Mouse (Mus musculus): ENCODE data around the gene Lrrc10b.

Lrrc10b gene

GRCm38 (mm10) chr19:10444685-10445369, 12.4 kb downstream of the Lrrc10b start:
- in situ Hi-C loops (cut with MboI, MseI), result no loop called here

DNA sequence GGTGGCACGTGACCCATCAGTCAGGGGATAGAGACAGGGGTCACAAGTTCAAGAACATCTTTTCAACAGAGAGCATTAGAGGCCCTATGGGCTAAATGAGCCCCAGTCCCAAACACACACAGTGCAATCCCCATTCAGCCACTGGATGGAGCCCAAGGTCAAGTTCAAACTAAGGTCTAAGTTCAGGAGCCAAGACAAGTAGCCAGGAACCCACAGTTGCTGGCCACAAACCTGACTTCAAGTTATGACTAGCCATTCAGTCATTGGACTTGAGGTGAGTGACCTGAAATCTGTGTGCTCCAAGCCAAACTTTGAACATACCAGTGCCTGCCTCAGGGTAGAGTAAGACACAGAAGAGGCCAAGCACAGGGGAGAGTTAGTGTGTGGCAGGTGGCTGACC, 19.8 kb downstream of the Lrrc10b start:
- in situ Hi-C loops (cut with MboI, MseI), result no loop called here

DNA sequence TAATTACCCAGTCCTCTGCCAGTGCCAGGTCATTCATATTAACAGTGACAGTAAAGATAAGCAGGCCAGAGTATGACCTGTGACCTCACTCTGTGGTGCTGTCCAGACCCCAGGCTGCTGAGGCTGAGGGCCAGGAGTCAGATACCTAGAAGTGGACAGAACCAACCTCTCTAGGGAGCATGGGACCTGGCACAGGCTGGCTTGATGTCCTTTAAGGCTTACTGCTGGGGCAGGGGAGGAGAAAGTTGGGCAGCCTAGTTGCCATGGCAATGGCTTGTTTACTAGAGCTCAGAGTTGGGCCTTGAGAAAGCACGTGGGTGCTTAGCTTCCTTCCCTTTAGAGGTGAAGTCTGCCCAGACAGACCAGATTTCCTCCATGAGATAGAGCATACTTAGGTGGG, 20.5 kb downstream of the Lrrc10b start:
- in situ Hi-C loops (cut with MboI, MseI), result no loop called here

- in situ Hi-C loops (cut with MboI, MseI), result no loop called here
These were observed 21.4 kb downstream of the Lrrc10b start for GRCm38 (mm10) chr19:10435908-10436307.

DNA sequence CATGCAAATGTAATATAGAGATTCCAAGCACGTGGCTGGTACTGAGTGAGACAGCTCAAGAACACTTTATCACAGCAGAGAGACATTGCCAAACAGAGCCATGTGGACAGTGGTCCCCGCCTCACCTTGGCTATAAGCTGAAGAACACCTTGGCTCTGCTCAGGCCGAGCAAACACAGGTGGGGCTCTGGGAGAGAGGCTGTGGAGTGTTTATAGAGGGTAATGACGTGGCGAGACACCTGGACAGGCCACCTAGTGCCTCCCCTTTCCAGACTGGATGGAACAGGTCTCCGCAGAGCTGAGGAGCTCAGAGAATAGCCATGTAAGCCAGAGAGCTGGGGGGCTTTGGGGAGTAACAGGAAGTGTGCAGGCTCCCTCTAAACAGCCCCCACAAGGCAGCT, 22.3 kb downstream of the Lrrc10b start:
- in situ Hi-C loops (cut with MboI, MseI), result loop anchor here (5.0 kb wide), 1 partner anchor 93 kb away; no protein-coding TSS in a partner anchor

DNA sequence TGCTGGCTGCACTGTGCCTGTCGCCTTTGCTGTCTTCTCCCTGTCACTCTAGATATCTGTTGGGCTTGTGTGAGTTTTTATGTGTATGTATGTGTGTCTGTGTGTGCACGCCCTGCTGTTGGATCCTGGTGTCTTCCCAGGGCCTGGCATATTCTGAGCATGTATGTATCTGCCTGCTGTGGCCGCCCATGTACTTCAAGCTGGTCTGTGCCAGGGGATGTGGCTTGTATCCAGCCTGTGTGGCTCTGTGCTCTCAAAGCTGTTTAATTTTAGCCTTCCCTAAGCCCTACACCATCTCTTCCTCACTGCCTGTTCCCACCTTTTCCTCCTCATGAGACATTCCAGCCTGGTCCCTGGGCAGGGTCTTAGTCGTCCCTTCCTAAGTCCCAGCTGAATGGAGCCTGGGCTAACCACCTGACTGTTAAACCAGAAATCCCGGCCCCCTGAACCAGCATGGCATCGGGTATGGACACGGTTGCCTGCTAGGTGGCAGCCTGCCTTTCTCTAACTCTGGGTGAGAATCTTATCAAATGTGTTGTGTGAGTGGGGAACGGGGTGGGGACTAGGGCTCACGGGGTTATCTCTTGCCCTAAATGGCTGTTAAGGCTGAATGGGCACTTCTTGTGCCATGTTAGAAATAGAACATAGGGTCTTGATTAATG, 23.3 kb downstream of the Lrrc10b start:
- in situ Hi-C loops (cut with MboI, MseI), result loop anchor here (5.0 kb wide), 1 partner anchor 92 kb away; no protein-coding TSS in a partner anchor

DNA sequence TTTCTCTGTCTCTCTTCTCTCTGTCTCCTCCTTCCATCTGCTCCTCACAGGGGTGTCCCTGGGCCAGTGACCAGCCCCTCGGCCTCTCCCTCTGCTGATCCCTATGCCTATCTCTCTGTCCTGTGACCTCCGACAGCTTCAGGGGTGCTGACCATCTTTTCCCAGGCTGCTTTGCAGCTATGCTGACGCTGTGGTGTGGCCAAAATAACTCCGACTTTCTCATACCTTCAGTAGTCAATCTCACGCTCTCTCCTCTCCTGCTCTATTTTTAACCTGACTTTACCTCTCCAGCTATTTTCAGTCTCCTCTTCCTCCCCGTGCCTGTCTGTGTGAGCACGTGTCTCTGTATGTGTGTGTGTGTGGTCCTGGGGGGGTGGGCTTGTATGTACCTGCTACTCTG, 24.0 kb downstream of the Lrrc10b start:
- in situ Hi-C loops (cut with MboI, MseI), result loop anchor here (5.0 kb wide), 1 partner anchor 91 kb away; no protein-coding TSS in a partner anchor

- in situ Hi-C loops (cut with MboI, MseI), result loop anchor here (5.0 kb wide), 1 partner anchor 90 kb away; no protein-coding TSS in a partner anchor
These were observed 25.4 kb downstream of the Lrrc10b start for GRCm38 (mm10) chr19:10431841-10432240.

- in situ Hi-C loops (cut with MboI, MseI), result loop anchor here (5.0 kb wide), 1 partner anchor 89 kb away; no protein-coding TSS in a partner anchor
These were observed 25.9 kb downstream of the Lrrc10b start for GRCm38 (mm10) chr19:10431410-10431809.

GRCm38 (mm10) chr19:10429371-10429770, 27.9 kb downstream of the Lrrc10b start:
- in situ Hi-C loops (cut with MboI, MseI), result loop anchor here (10.0 kb wide), 1 partner anchor 1245 kb away; no protein-coding TSS in a partner anchor

DNA sequence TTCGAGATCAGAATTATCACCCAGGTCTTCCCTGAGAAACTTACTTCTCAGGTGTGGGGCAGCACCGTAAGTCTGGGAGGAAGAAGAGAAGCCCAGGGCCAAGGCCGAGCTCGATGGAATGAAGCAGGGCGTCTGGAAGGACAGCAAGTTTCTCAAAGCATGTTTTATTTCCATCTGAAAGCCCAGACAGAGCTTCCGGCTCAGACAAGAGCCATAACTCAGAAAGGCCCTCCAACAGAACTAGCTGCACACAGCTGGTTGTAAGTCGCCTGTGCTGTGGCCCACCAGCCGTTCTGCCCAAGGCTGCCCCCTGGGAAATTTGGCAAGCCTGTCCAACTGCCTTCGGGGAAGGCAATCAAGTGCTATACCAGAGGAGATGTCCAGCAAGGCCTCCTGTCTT, 29.8 kb downstream of the Lrrc10b start:
- in situ Hi-C loops (cut with MboI, MseI), result loop anchor here (10.0 kb wide), 1 partner anchor 1243 kb away; no protein-coding TSS in a partner anchor

DNA sequence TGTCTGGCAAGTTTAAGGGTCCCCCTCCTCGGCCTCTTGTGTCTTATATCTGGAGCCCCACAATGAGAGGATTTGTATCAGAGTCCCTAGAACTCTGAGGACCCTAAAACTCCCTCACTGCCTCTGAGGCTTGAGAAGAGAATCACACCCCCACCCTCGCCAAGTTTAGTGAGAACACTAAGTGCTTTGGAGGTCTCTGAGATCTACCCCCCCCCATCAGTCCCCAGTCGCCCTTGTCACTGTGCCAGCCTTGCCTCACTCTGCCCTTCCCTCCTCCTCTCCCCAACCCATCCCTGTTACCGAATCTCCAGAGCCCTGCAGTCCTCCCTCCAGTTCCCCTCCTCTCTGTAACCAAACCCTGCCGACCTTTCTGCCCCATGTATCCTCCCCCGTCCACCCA, 30.5 kb downstream of the Lrrc10b start:
- in situ Hi-C loops (cut with MboI, MseI), result loop anchor here (10.0 kb wide), 1 partner anchor 1242 kb away; no protein-coding TSS in a partner anchor

DNA sequence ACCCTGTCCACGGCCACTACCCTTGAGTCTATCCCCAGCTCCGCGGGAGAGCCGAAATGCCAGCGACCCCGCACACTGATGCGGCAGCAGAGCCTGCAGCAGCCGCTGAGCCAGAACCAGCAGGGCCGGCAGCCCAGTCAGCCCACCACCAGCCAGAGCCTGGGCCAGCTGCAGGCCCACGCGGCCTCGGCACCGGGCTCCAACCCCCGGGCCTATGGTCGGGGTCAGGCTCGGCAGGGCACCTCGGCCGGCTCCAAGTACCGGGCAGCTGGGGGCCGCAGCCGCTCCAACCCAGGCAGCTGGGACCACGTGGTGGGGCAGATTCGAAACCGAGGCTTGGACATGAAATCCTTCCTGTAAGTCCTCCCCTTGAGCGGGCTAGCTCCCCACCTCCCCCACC, 31.0 kb downstream of the Lrrc10b start:
- in situ Hi-C loops (cut with MboI, MseI), result loop anchor here (10.0 kb wide), 1 partner anchor 1242 kb away; no protein-coding TSS in a partner anchor

- in situ Hi-C loops (cut with MboI, MseI), result loop anchor here (10.0 kb wide), 1 partner anchor 1241 kb away; no protein-coding TSS in a partner anchor
These were observed 31.6 kb downstream of the Lrrc10b start for GRCm38 (mm10) chr19:10425484-10426270.

DNA sequence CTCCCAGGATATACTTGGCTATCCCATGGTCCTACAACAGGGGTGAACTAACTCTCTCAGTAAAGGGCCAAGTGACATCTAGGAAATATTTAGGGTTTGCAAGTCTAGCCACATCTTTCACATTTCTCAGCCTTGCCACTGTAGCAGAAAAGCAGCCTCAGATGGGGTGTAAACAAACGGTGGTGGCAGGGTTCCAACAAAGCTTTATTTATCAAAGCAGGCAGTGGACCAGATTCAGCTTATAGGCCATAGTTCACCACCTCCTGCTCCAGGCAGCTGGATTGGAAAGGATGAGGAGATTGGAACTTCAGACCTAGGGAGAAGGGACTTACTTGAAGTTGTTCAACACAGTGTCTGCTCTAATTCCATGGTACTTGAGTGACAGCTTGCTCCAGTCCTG, 32.5 kb downstream of the Lrrc10b start:
- in situ Hi-C loops (cut with MboI, MseI), result loop anchor here (10.0 kb wide), 1 partner anchor 1240 kb away; no protein-coding TSS in a partner anchor

- in situ Hi-C loops (cut with MboI, MseI), result loop anchor here (10.0 kb wide), 1 partner anchor 1237 kb away; no protein-coding TSS in a partner anchor
These were observed 35.0 kb downstream of the Lrrc10b start for GRCm38 (mm10) chr19:10421986-10422976.

- in situ Hi-C loops (cut with MboI, MseI), result no loop called here
These were observed 39.8 kb downstream of the Lrrc10b start for GRCm38 (mm10) chr19:10417436-10417835.

DNA sequence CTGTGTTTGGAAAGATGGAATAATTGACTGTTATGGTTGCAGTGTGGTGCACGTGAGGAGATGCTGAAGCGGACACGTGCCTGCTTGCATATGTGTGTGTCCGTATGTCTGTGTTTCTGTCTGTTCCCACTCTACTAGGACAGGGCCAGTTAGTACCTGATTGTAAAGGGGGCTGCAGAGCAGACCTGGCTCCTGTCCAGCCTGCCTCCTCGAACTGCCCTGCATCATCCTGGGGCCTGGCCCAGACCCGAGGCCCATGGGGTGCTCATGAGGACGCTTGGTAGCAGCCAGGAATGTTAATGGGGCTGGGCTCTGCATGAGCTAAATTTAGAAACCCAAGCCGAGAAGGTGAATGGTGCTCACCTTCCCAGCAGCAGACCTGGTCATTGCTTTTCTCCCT, 40.4 kb downstream of the Lrrc10b start:
- in situ Hi-C loops (cut with MboI, MseI), result no loop called here

- in situ Hi-C loops (cut with MboI, MseI), result no loop called here
These were observed 41.8 kb downstream of the Lrrc10b start for GRCm38 (mm10) chr19:10415508-10415907.

DNA sequence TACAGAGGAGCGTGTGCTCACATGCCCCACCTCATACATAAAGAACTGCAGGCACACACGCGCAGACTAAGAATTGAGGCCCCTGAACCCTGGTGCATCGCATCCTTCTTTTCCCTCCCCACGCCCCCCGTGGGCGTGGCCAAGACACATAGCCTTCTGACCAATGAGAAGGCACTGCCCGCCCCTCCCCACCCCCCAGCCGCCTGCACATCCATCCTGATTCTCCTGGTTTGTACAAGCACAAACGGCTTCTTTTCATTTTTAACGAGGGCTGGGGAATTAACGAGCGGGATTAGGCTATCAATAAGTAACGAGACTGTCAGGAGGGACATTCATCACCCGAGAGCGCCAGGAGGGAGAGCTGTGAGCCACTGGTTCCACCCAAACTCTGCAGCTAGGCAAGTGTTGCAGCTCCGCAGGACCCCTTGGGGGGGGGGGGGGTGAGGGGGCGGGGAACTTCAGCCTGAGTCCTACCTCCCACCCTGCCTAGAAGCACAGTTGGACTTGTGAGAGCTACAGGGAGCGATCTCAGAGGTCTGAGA, 43.5 kb downstream of the Lrrc10b start:
- in situ Hi-C loops (cut with MboI, MseI), result no loop called here
